Mouse (Mus musculus): Measurements from ENCODE around the gene Mapk12. TPM values are rescaled to one million over a fixed set of nuclear protein-coding genes. Genes with fewer than 3 reads are reported as not detected.

The Mapk12 gene
- polyA plus RNA-seq, 1 experiment from 2014 or later: 20.7 TPM

GRCm38 (mm10) chr15:89147024-89147423, 6.5 kb upstream of the Mapk12 start:
- no peak for ATAC-seq (replicated peaks; ENCODE audit: insufficient number of reproducible peaks, low FRiP score, low TSS enrichment)
- no peak overlapping the region for H3K9ac ChIP-seq (ENCODE audit: low read depth, low read length)
- 15% methylated on average over 15 of the region's 16 CpGs for WGBS (ENCODE audit: insufficient replicate concordance)
- H3K27me3 ChIP-seq (ENCODE audit: control insufficient read depth, insufficient read depth, low read length): peaks cover 70% of the 10 kb centered on the region
- H3K4me1 ChIP-seq (ENCODE audit: control insufficient read depth, insufficient read depth, low read length): peaks cover 16% of the 10 kb centered on the region
- H3K27ac ChIP-seq (ENCODE audit: low read depth, low read length): no peak overlapping the region
- H3K4me2 ChIP-seq: peak overlapping the region; percentile 58
- H3K4me3 ChIP-seq (ENCODE audit: low read depth, low read length): peak overlapping the region; percentile 20
- H3K36me3 ChIP-seq (ENCODE audit: control insufficient read depth, insufficient read depth, low read length): no peaks in the 10 kb centered on the region
- no peaks in the 10 kb centered on the region for H3K9me3 ChIP-seq (replicated peaks; ENCODE audit: control insufficient read depth, low read length)

- Histone ChIP-seq H3K4me1 (ENCODE audit: control insufficient read depth, insufficient read depth, low read length) (peaks cover 16% of the 10 kb centered on the region), H3K27ac (ENCODE audit: low read depth, low read length) (no peak overlapping the region), H3K4me3 (ENCODE audit: low read depth, low read length) (peak overlapping the region; percentile 20), H3K27me3 (ENCODE audit: control insufficient read depth, insufficient read depth, low read length) (peaks cover 70% of the 10 kb centered on the region), H3K9me3 (replicated peaks; ENCODE audit: control insufficient read depth, low read length) (no peaks in the 10 kb centered on the region), H3K4me2 (peak overlapping the region; percentile 58), H3K9ac (ENCODE audit: low read depth, low read length) (no peak overlapping the region; the same call in 1 of the 2 replicates), H3K36me3 (ENCODE audit: control insufficient read depth, insufficient read depth, low read length) (no peaks in the 10 kb centered on the region)
- no peak for ATAC-seq (replicated peaks; ENCODE audit: insufficient number of reproducible peaks, low FRiP score, low TSS enrichment)
- under 1% methylated on average over 27 of the region's 27 CpGs for WGBS (ENCODE audit: insufficient replicate concordance)
Observed at GRCm38 (mm10) chr15:89146537-89146936, 6.0 kb upstream of the Mapk12 start.

GRCm38 (mm10) chr15:89145813-89146350, 5.4 kb upstream of the Mapk12 start:
- ATAC-seq (replicated peaks; ENCODE audit: insufficient number of reproducible peaks, low FRiP score, low TSS enrichment): no peak
- no peak overlapping the region for H3K9ac ChIP-seq (ENCODE audit: low read depth, low read length)
- H3K9me3 ChIP-seq (replicated peaks; ENCODE audit: control insufficient read depth, low read length): no peaks in the 10 kb centered on the region
- H3K4me3 ChIP-seq (ENCODE audit: low read depth, low read length): no peak overlapping the region
- H3K36me3 ChIP-seq (ENCODE audit: control insufficient read depth, insufficient read depth, low read length): no peaks in the 10 kb centered on the region
- peak overlapping the region; percentile 58 for H3K4me2 ChIP-seq
- H3K27me3 ChIP-seq (ENCODE audit: control insufficient read depth, insufficient read depth, low read length): peaks cover 75% of the 10 kb centered on the region
- H3K27ac ChIP-seq (ENCODE audit: low read depth, low read length): no peak overlapping the region
- H3K4me1 ChIP-seq (ENCODE audit: control insufficient read depth, insufficient read depth, low read length): peaks cover 17% of the 10 kb centered on the region
- 63% methylated on average over 24 of the region's 24 CpGs for WGBS (ENCODE audit: insufficient replicate concordance)

GRCm38 (mm10) chr15:89144965-89145364, 4.5 kb upstream of the Mapk12 start:
- H3K9ac ChIP-seq (ENCODE audit: low read depth, low read length): no peak overlapping the region
- no peak overlapping the region for H3K27ac ChIP-seq (ENCODE audit: low read depth, low read length)
- no peaks in the 10 kb centered on the region for H3K36me3 ChIP-seq (ENCODE audit: control insufficient read depth, insufficient read depth, low read length)
- peaks cover 20% of the 10 kb centered on the region for H3K4me1 ChIP-seq (ENCODE audit: control insufficient read depth, insufficient read depth, low read length)
- WGBS (ENCODE audit: insufficient replicate concordance): 76% methylated on average over 11 of the region's 11 CpGs
- no peak for ATAC-seq (replicated peaks; ENCODE audit: insufficient number of reproducible peaks, low FRiP score, low TSS enrichment)
- H3K9me3 ChIP-seq (replicated peaks; ENCODE audit: control insufficient read depth, low read length): no peaks in the 10 kb centered on the region
- no peak overlapping the region for H3K4me3 ChIP-seq (ENCODE audit: low read depth, low read length)
- peaks cover 71% of the 10 kb centered on the region for H3K27me3 ChIP-seq (ENCODE audit: control insufficient read depth, insufficient read depth, low read length)
- no peak overlapping the region for H3K4me2 ChIP-seq

GRCm38 (mm10) chr15:89143134-89143533, 2.6 kb upstream of the Mapk12 start:
- H3K36me3 ChIP-seq (ENCODE audit: control insufficient read depth, insufficient read depth, low read length): no peaks in the 10 kb centered on the region
- 51% methylated on average over 2 of the region's 2 CpGs for WGBS (ENCODE audit: insufficient replicate concordance)
- no peak overlapping the region for H3K4me3 ChIP-seq (ENCODE audit: low read depth, low read length)
- no peak overlapping the region for H3K4me2 ChIP-seq
- H3K4me1 ChIP-seq (ENCODE audit: control insufficient read depth, insufficient read depth, low read length): peaks cover 24% of the 10 kb centered on the region
- no peak overlapping the region for H3K27ac ChIP-seq (ENCODE audit: low read depth, low read length)
- H3K9me3 ChIP-seq (replicated peaks; ENCODE audit: control insufficient read depth, low read length): no peaks in the 10 kb centered on the region
- no peak overlapping the region for H3K9ac ChIP-seq (ENCODE audit: low read depth, low read length)
- peaks cover 58% of the 10 kb centered on the region for H3K27me3 ChIP-seq (ENCODE audit: control insufficient read depth, insufficient read depth, low read length)
- no peak for ATAC-seq (replicated peaks; ENCODE audit: insufficient number of reproducible peaks, low FRiP score, low TSS enrichment)

- Histone ChIP-seq H3K9me3 (replicated peaks; ENCODE audit: control insufficient read depth, low read length) (no peaks in the 10 kb centered on the region), H3K4me2 (no peak overlapping the region), H3K27ac (ENCODE audit: low read depth, low read length) (no peak overlapping the region), H3K4me1 (ENCODE audit: control insufficient read depth, insufficient read depth, low read length) (peaks cover 28% of the 10 kb centered on the region), H3K9ac (ENCODE audit: low read depth, low read length) (no peak overlapping the region), H3K36me3 (ENCODE audit: control insufficient read depth, insufficient read depth, low read length) (no peaks in the 10 kb centered on the region), H3K27me3 (ENCODE audit: control insufficient read depth, insufficient read depth, low read length) (peaks cover 46% of the 10 kb centered on the region), H3K4me3 (ENCODE audit: low read depth, low read length) (no peak overlapping the region)
- 40% methylated on average over 4 of the region's 4 CpGs for WGBS (ENCODE audit: insufficient replicate concordance)
- no peak for ATAC-seq (replicated peaks; ENCODE audit: insufficient number of reproducible peaks, low FRiP score, low TSS enrichment)
Observed at GRCm38 (mm10) chr15:89141905-89142304, 1.4 kb upstream of the Mapk12 start.

- Histone ChIP-seq H3K4me1 (ENCODE audit: control insufficient read depth, insufficient read depth, low read length) (peaks cover 24% of the 10 kb centered on the region), H3K4me2 (peak overlapping the region; percentile 92; the same call in 1 of the 2 replicates), H3K36me3 (ENCODE audit: control insufficient read depth, insufficient read depth, low read length) (no peaks in the 10 kb centered on the region), H3K27me3 (ENCODE audit: control insufficient read depth, insufficient read depth, low read length) (peaks cover 41% of the 10 kb centered on the region), H3K9ac (ENCODE audit: low read depth, low read length) (no peak overlapping the region), H3K4me3 (ENCODE audit: low read depth, low read length) (no peak overlapping the region), H3K9me3 (replicated peaks; ENCODE audit: control insufficient read depth, low read length) (no peaks in the 10 kb centered on the region), H3K27ac (ENCODE audit: low read depth, low read length) (no peak overlapping the region)
- no peak for ATAC-seq (replicated peaks; ENCODE audit: insufficient number of reproducible peaks, low FRiP score, low TSS enrichment)
- 23% methylated on average over 5 of the region's 5 CpGs for WGBS (ENCODE audit: insufficient replicate concordance)
Observed at GRCm38 (mm10) chr15:89141443-89141842, 940 bp upstream of the Mapk12 start.

- H3K27ac ChIP-seq (ENCODE audit: low read depth, low read length): no peak overlapping the region
Observed at GRCm38 (mm10) chr15:89140048-89140658, 350 bp downstream of the Mapk12 start.

GRCm38 (mm10) chr15:89138531-89138930, 2.0 kb downstream of the Mapk12 start:
- Histone ChIP-seq H3K27ac (ENCODE audit: low read depth, low read length) (no peak overlapping the region), H3K9me3 (replicated peaks; ENCODE audit: control insufficient read depth, low read length) (no peaks in the 10 kb centered on the region), H3K27me3 (ENCODE audit: control insufficient read depth, insufficient read depth, low read length) (peaks cover 19% of the 10 kb centered on the region), H3K4me3 (ENCODE audit: low read depth, low read length) (no peak overlapping the region), H3K4me1 (ENCODE audit: control insufficient read depth, insufficient read depth, low read length) (peaks cover 21% of the 10 kb centered on the region), H3K36me3 (ENCODE audit: control insufficient read depth, insufficient read depth, low read length) (no peaks in the 10 kb centered on the region), H3K9ac (ENCODE audit: low read depth, low read length) (no peak overlapping the region), H3K4me2 (no peak overlapping the region)
- no peak for ATAC-seq (replicated peaks; ENCODE audit: insufficient number of reproducible peaks, low FRiP score, low TSS enrichment)
- 90% methylated on average over 6 of the region's 6 CpGs for WGBS (ENCODE audit: insufficient replicate concordance)

More at GRCm38 (mm10) chr15:89140048-89140658, 350 bp downstream of the Mapk12 start:
- peak overlapping the region; percentile 92 for H3K4me2 ChIP-seq
- no peaks in the 10 kb centered on the region for H3K9me3 ChIP-seq (replicated peaks; ENCODE audit: control insufficient read depth, low read length)
- peak overlapping the region; percentile 72 for H3K9ac ChIP-seq (ENCODE audit: low read depth, low read length)
- 0 out of 2 replicates have a peak, but pooled peaks have one; percentile 8 for ATAC-seq (replicated peaks; ENCODE audit: insufficient number of reproducible peaks, low FRiP score, low TSS enrichment)
- peaks cover 29% of the 10 kb centered on the region for H3K27me3 ChIP-seq (ENCODE audit: control insufficient read depth, insufficient read depth, low read length)
- under 1% methylated on average over 53 of the region's 53 CpGs for WGBS (ENCODE audit: insufficient replicate concordance)
- no peaks in the 10 kb centered on the region for H3K36me3 ChIP-seq (ENCODE audit: control insufficient read depth, insufficient read depth, low read length)
- H3K4me1 ChIP-seq (ENCODE audit: control insufficient read depth, insufficient read depth, low read length): peaks cover 21% of the 10 kb centered on the region
- H3K4me3 ChIP-seq (ENCODE audit: low read depth, low read length): peak overlapping the region; percentile 51
